In the genomic region with DNA sequence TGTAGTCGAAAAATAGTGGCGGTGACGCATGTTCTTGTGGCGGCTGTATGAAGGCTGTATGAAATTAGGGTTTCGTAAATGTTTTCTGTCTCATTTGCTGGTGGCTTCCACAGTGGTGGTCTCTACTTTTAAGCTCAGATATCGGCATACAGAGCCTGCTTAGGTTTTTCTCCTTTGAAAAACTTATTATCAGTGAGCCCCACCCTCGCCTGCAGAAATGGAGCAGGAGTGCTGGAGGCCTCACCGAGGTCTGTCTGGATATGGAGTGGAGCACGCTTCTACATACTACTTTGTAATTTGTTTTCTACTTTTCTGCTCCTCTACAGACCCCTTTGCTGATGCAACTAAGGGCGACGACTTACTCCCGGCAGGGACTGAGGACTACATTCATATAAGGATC, we compare ENCODE assay signal across 9 mouse cellular contexts. TPM values are rescaled to one million over a fixed set of nuclear protein-coding genes. Genes with fewer than 3 reads are reported as not detected.
DNase-seq lines count a peak whose midpoint lies in the region; ATAC-seq and TF ChIP-seq lines count a peak whose summit lies in the region.
"Had no signal": no experiment of that assay in that cellular context is flagged by ENCODE, and none has a peak within 500 bp of the region (broad histone marks: within the 10 kb centered on the region; RNA-seq: fewer than 3 reads in every experiment).

No protein-coding gene starts in this region.

- H3K4me3 ChIP-seq in heart, embryonic 11.5 days (ENCODE audit: low read depth, low read length) = peak overlapping the region; percentile 100
- H3K4me3 ChIP-seq in MEL (ENCODE audit: control insufficient read depth in 1 of 2, insufficient read depth in 1 of 2, low read depth in 2 of 2, low read length in 2 of 2) = peak overlapping the region; percentile 98 to 100; a peak in 3 of 4 replicates
- peak overlapping the region; percentile 86 for H3K4me3 ChIP-seq in hindbrain, embryonic 14.5 days (replicated peaks; ENCODE audit: low read length)
- peak overlapping the region; percentile 99 for H3K4me3 ChIP-seq in midbrain, embryonic 11.5 days (ENCODE audit: low read depth, low read length)

- no peaks in the 10 kb centered on the region for H3K27me3 ChIP-seq in heart, embryonic 11.5 days (ENCODE audit: control insufficient read depth, insufficient read depth, low read length)
- H3K27me3 ChIP-seq in MEL (ENCODE audit: control insufficient read depth in 1 of 2, insufficient read depth in 2 of 2, low read length in 2 of 2) = no peaks in the 10 kb centered on the region
- H3K27me3 ChIP-seq in hindbrain, embryonic 14.5 days (ENCODE audit: control insufficient read depth, insufficient read depth, low read length) = no peaks in the 10 kb centered on the region
- H3K27me3 ChIP-seq in midbrain, embryonic 11.5 days (ENCODE audit: control insufficient read depth, insufficient read depth, low read length) = no peaks in the 10 kb centered on the region

- H3K9me3 ChIP-seq in heart, embryonic 11.5 days (replicated peaks; ENCODE audit: control insufficient read depth, low read length) = no peaks in the 10 kb centered on the region
- H3K9me3 ChIP-seq in MEL (replicated peaks; ENCODE audit: insufficient read depth, low read length) = no peaks in the 10 kb centered on the region
- no peaks in the 10 kb centered on the region for H3K9me3 ChIP-seq in hindbrain, embryonic 14.5 days (ENCODE audit: control insufficient read depth, low read length)
- H3K9me3 ChIP-seq in midbrain, embryonic 11.5 days (ENCODE audit: control insufficient read depth, low read length) = no peaks in the 10 kb centered on the region

- H3K9ac ChIP-seq in heart, embryonic 11.5 days (ENCODE audit: low read depth, low read length) = peak overlapping the region; percentile 99
- H3K9ac ChIP-seq in MEL (ENCODE audit: control insufficient read depth, low read depth, low read length, poor library complexity, severe bottlenecking) = peak overlapping the region; percentile 100
- peak overlapping the region; percentile 98 for H3K9ac ChIP-seq in hindbrain, embryonic 14.5 days
- peak overlapping the region; percentile 100 for H3K9ac ChIP-seq in midbrain, embryonic 11.5 days (ENCODE audit: low read length)

- no peak for TF ChIP-seq EP300 in MEL (IDR thresholded peaks at IDR 0.05; ENCODE audit: low read depth in 1 of 2, low read length in 2 of 2)

- no peak for ATAC-seq in heart, embryonic 11.5 days (replicated peaks; ENCODE audit: insufficient number of reproducible peaks, low FRiP score, low TSS enrichment)
- ATAC-seq in hindbrain, embryonic 14.5 days (ENCODE audit: low FRiP score) = no peak
- ATAC-seq in midbrain, embryonic 11.5 days (ENCODE audit: low FRiP score) = no peak

- DNase-seq in heart, postnatal 36 days = no peak
- no peak for DNase-seq in MEL (ENCODE audit: low read depth, low spot score)
- no peak for DNase-seq in hindbrain, embryonic 14.5 days (ENCODE audit: low spot score)
- peak; percentile 73 for DNase-seq in midbrain, embryonic 11.5 days (ENCODE audit: low spot score, missing footprints)
- no peak for DNase-seq in embryo, embryonic 10 days (ENCODE audit: low spot score)
- DNase-seq in layer of hippocampus, adult 8-10 months (ENCODE audit: low spot score in 2 of 2) = no peak
- DNase-seq in gastrocnemius, postnatal 36 days = no peak

- H3K4me2 ChIP-seq in heart, embryonic 11.5 days = peak overlapping the region; percentile 81
- peak overlapping the region; percentile 81 for H3K4me2 ChIP-seq in hindbrain, embryonic 14.5 days (replicated peaks)
- peak overlapping the region; percentile 87 for H3K4me2 ChIP-seq in midbrain, embryonic 11.5 days

- 73% methylated on average over 12 of the region's 12 CpGs for WGBS in heart, embryonic 11.5 days (ENCODE audit: insufficient replicate concordance)
- 78% methylated on average over 12 of the region's 12 CpGs for WGBS in hindbrain, embryonic 14.5 days
- 83% methylated on average over 12 of the region's 12 CpGs for WGBS in midbrain, embryonic 11.5 days

- no peak for TF ChIP-seq POLR2A in MEL (IDR thresholded peaks at IDR 0.05; ENCODE audit: control insufficient read depth in 1 of 2, insufficient read depth in 1 of 2, low read depth in 1 of 2, low read length in 2 of 2, poor library complexity in 1 of 2)

- no peak overlapping the region for H3K27ac ChIP-seq in heart, embryonic 11.5 days (ENCODE audit: low read depth, low read length)
- no peak overlapping the region for H3K27ac ChIP-seq in MEL (ENCODE audit: control insufficient read depth, low read depth, low read length)
- 0 out of 2 replicates have a peak overlapping the region, but pooled peaks have one; percentile 5 for H3K27ac ChIP-seq in hindbrain, embryonic 14.5 days
- H3K27ac ChIP-seq in midbrain, embryonic 11.5 days (ENCODE audit: low read depth, low read length) = no peak overlapping the region; the same call in 1 of the 2 replicates

- H3K79me2 ChIP-seq in MEL (ENCODE audit: control insufficient read depth, insufficient read depth, low read length, poor library complexity) = peaks cover 19% of the 10 kb centered on the region

- intact Hi-C loops in heart, postnatal 36 days (cut with DNase I) = loop anchor here (5.0 kb wide), 1 partner anchor 356 kb away; no protein-coding TSS in a partner anchor
- intact Hi-C loops in gastrocnemius, postnatal 36 days (cut with DNase I) = loop anchor here (5.0 kb wide), 1 partner anchor 366 kb away; a partner anchor contains a TSS

- H3K4me1 ChIP-seq in heart, embryonic 11.5 days (ENCODE audit: control insufficient read depth, insufficient read depth, low read length) = no peaks in the 10 kb centered on the region; the same call in 1 of the 2 replicates
- peaks cover 0 to 12% of the 10 kb centered on the region in 2 experiments; a peak in 3 of 4 replicates for H3K4me1 ChIP-seq in MEL (ENCODE audit: control insufficient read depth in 1 of 2, insufficient read depth in 2 of 2, low read length in 2 of 2)
- peaks cover 8% of the 10 kb centered on the region for H3K4me1 ChIP-seq in hindbrain, embryonic 14.5 days (replicated peaks; ENCODE audit: control insufficient read depth, insufficient read depth, low read length)
- peaks cover 11% of the 10 kb centered on the region for H3K4me1 ChIP-seq in midbrain, embryonic 11.5 days (ENCODE audit: control insufficient read depth, insufficient read depth, low read length)

- TF ChIP-seq RAD21 in MEL (IDR thresholded peaks at IDR 0.05; ENCODE audit: low read depth, low read length) = no peak

- no peak for TF ChIP-seq CTCF in MEL (IDR thresholded peaks at IDR 0.05 in 2 of 3, conservative IDR thresholded peaks at IDR 0.05 in 1 of 3; ENCODE audit: control insufficient read depth in 1 of 3, insufficient read depth in 1 of 3, low read depth in 2 of 3, low read length in 3 of 3, poor library complexity in 1 of 3, severe bottlenecking in 1 of 3)

- peaks cover 17% of the 10 kb centered on the region for H3K36me3 ChIP-seq in heart, embryonic 11.5 days (ENCODE audit: control insufficient read depth, insufficient read depth, low read length)
- H3K36me3 ChIP-seq in MEL (ENCODE audit: control insufficient read depth in 1 of 2, insufficient read depth in 2 of 2, low read length in 2 of 2) = peaks cover 3 to 5% of the 10 kb centered on the region in 2 experiments; a peak in 3 of 4 replicates
- peaks cover 32% of the 10 kb centered on the region for H3K36me3 ChIP-seq in hindbrain, embryonic 14.5 days (replicated peaks; ENCODE audit: control insufficient read depth, insufficient read depth)
- peaks cover 13% of the 10 kb centered on the region for H3K36me3 ChIP-seq in midbrain, embryonic 11.5 days (ENCODE audit: control insufficient read depth, insufficient read depth, low read length)

TF ChIP-seq in MEL, 35 proteins besides CTCF, POLR2A, EP300 and RAD21:
- TF ChIP-seq ELF1 (IDR thresholded peaks at IDR 0.05; ENCODE audit: low read depth, low read length) (no peak), NRF1 (IDR thresholded peaks at IDR 0.05; ENCODE audit: insufficient read depth, low read depth, low read length, poor library complexity, severe bottlenecking) (no peak), TCF12 (IDR thresholded peaks at IDR 0.05; ENCODE audit: low read depth, low read length) (no peak), ZMIZ1 (IDR thresholded peaks at IDR 0.05; ENCODE audit: low read depth, low read length) (no peak), SIN3A (IDR thresholded peaks at IDR 0.05; ENCODE audit: low read length) (no peak), JUND (IDR thresholded peaks at IDR 0.05; ENCODE audit: low read depth, low read length) (no peak)

RNA-seq across cellular contexts. Expression of a gene that starts 1.7 kb away (rescaled TPM):
- 156 and 157 TPM in 2 replicates for polyA plus RNA-seq in heart, embryonic 11.5 days (2014; fragmentation: Nextera tagmentation; extraction: Ambion mirVana)
- total RNA-seq in heart, postnatal 36 days (2021) = 10 to 100 TPM; 53.8 to 64.1 TPM
- 49.8 and 54.3 TPM in 2 replicates for total RNA-seq in MEL (2012; rRNA removed)
- 100 to 1,000 TPM in 1 of 2 experiments, not detected in 1; 110 TPM for polyA plus RNA-seq in MEL (2012; ENCODE audit: insufficient read depth in 1 of 2, insufficient read length in 2 of 2, low read depth in 1 of 2, low replicate concordance in 2 of 2, missing spikeins in 1 of 2)
- polyA plus RNA-seq in hindbrain, embryonic 14.5 days (2014; fragmentation: Nextera tagmentation; extraction: Ambion mirVana) = 323 TPM in 2 replicates
- polyA plus RNA-seq in midbrain, embryonic 11.5 days (2014; fragmentation: Nextera tagmentation; extraction: Ambion mirVana) = 291 and 296 TPM in 2 replicates
- 100 to 1,000 TPM; 173 to 207 (median 189) TPM for total RNA-seq in layer of hippocampus, adult 8-10 months (2022)
- total RNA-seq in gastrocnemius, postnatal 36 days (2021) = 10 to 100 TPM; 27.1 to 36.4 TPM

RNA-seq across cellular contexts. Expression of a gene that starts 45.8 kb away (rescaled TPM):
- 0.20 and 0.66 TPM in 2 replicates for polyA plus RNA-seq in heart, embryonic 11.5 days (2014; fragmentation: Nextera tagmentation; extraction: Ambion mirVana)
- not detected for total RNA-seq in heart, postnatal 36 days (2021)
- total RNA-seq in MEL (2012; rRNA removed) = not detected in 2 replicates
- polyA plus RNA-seq in MEL (2012; ENCODE audit: insufficient read depth in 1 of 2, insufficient read length in 2 of 2, low read depth in 1 of 2, low replicate concordance in 2 of 2, missing spikeins in 1 of 2) = under 1 TPM in 1 of 2 experiments, not detected in 1; 0.03 TPM
- 4.3 and 4.4 TPM in 2 replicates for polyA plus RNA-seq in hindbrain, embryonic 14.5 days (2014; fragmentation: Nextera tagmentation; extraction: Ambion mirVana)
- polyA plus RNA-seq in midbrain, embryonic 11.5 days (2014; fragmentation: Nextera tagmentation; extraction: Ambion mirVana) = 0.21 and 0.25 TPM in 2 replicates
- total RNA-seq in layer of hippocampus, adult 8-10 months (2022) = 1 to 10 TPM; 7.1 to 9.9 (median 8.4) TPM
- not detected for total RNA-seq in gastrocnemius, postnatal 36 days (2021)
- total RNA-seq: hematopoietic stem cell, adult 5-6 weeks had no signal
